Mouse (Mus musculus): ENCODE results near the gene Hlf.

The Hlf gene

GRCm38 (mm10) chr11:90390817-90391173 lies at the start of gene Hlf:
Gene Hlf, minus strand, starts transcription at chr11:90390895.
- peak; percentile 67 for DNase-seq (ENCODE audit: low spot score)

- no peak for DNase-seq (ENCODE audit: low spot score)
Measured at GRCm38 (mm10) chr11:90438768-90439167, 48.1 kb upstream of the Hlf start.

GRCm38 (mm10) chr11:90425207-90425525 lies 34.5 kb upstream of the Hlf start:
- no peak for DNase-seq (ENCODE audit: low spot score)

- DNase-seq (ENCODE audit: low spot score), result no peak
Measured at GRCm38 (mm10) chr11:90424334-90425206, 33.9 kb upstream of the Hlf start.

- no peak for DNase-seq (ENCODE audit: low spot score)
Measured at GRCm38 (mm10) chr11:90423896-90424295, 33.2 kb upstream of the Hlf start.

GRCm38 (mm10) chr11:90419706-90420105 lies 29.0 kb upstream of the Hlf start:
- DNase-seq (ENCODE audit: low spot score), result no peak

- peak; percentile 95 for DNase-seq (ENCODE audit: low spot score)
Measured at GRCm38 (mm10) chr11:90417921-90418320, 27.2 kb upstream of the Hlf start.

- no peak for DNase-seq (ENCODE audit: low spot score)
Measured at GRCm38 (mm10) chr11:90417011-90417410, 26.3 kb upstream of the Hlf start.

GRCm38 (mm10) chr11:90398850-90399249 lies 8.2 kb upstream of the Hlf start:
- DNase-seq (ENCODE audit: low spot score), result no peak

GRCm38 (mm10) chr11:90391271-90392185 lies 833 bp upstream of the Hlf start:
- DNase-seq (ENCODE audit: low spot score), result no peak

- DNase-seq (ENCODE audit: low spot score), result no peak
Measured at GRCm38 (mm10) chr11:90389902-90390816, 536 bp downstream of the Hlf start.

GRCm38 (mm10) chr11:90389174-90389901 lies 1.4 kb downstream of the Hlf start:
- no peak for DNase-seq (ENCODE audit: low spot score)

GRCm38 (mm10) chr11:90387501-90388440 lies 2.9 kb downstream of the Hlf start:
- DNase-seq (ENCODE audit: low spot score), result no peak

GRCm38 (mm10) chr11:90382005-90382611 lies 8.6 kb downstream of the Hlf start:
- DNase-seq (ENCODE audit: low spot score), result no peak

- no peak for DNase-seq (ENCODE audit: low spot score)
Measured at GRCm38 (mm10) chr11:90381113-90381512, 9.6 kb downstream of the Hlf start.

- no peak for DNase-seq (ENCODE audit: low spot score)
Measured at GRCm38 (mm10) chr11:90380131-90380685, 10.5 kb downstream of the Hlf start.

- no peak for DNase-seq (ENCODE audit: low spot score)
Measured at GRCm38 (mm10) chr11:90378008-90378407, 12.7 kb downstream of the Hlf start.

- no peak for DNase-seq (ENCODE audit: low spot score)
Measured at GRCm38 (mm10) chr11:90376436-90376835, 14.3 kb downstream of the Hlf start.

- no peak for DNase-seq (ENCODE audit: low spot score)
Measured at GRCm38 (mm10) chr11:90371470-90372100, 19.1 kb downstream of the Hlf start.

Measured in layer of hippocampus, adult 9-10 months (tissue).